Mouse (Mus musculus): ENCODE measurements at regions not wholly inside any gene's neighbourhood (a gene's known extent, or its start where the extent isn't known, plus 50 kb on each side); places are given as distances from the start of the nearest gene placed in this dataset.

DNA sequence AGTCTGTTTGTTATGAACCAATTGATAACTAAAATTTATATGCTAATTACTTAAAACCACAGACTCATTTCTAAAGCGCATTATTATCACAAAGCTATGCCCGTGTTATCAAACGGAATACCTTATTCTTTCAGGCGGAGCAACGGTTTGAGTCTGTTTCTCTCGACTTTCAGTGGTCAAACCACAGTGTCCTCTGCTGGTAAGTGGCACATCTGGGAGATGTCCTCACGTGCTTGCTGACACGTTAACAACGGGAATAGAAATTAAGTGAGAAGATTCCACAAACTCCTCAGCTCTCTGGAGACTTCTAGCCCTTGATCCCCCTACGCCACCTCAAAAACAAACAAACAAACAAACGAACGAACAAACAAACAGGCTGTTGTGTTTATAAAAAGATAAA, 58.9 kb upstream of the Syt13 start:
- TF ChIP-seq CTCF (IDR thresholded peaks at IDR 0.05) (no peak), EP300 (IDR thresholded peaks at IDR 0.05; ENCODE audit: insufficient read depth, low read depth, low read length) (no peak)
